Mouse (Mus musculus): ENCODE measurements around the gene Sap30bp. TPM values are rescaled to one million over a fixed set of nuclear protein-coding genes. Genes with fewer than 3 reads are reported as not detected.

Sap30bp gene
- polyA plus RNA-seq, 1 experiment from 2014 or later = 29.2 TPM

GRCm38 (mm10) chr11:115904231-115904955 lies 28.7 kb upstream of the Sap30bp start:
- H3K4me2 ChIP-seq (ENCODE audit: low read depth, low read length) = no peak overlapping the region
- no peak overlapping the region for H3K4me3 ChIP-seq (ENCODE audit: low read length)
- no peaks in the 10 kb centered on the region for H3K27me3 ChIP-seq (replicated peaks; ENCODE audit: control insufficient read depth, insufficient read depth, low read length)
- H3K36me3 ChIP-seq (ENCODE audit: control insufficient read depth, insufficient read depth, low read length) = no peaks in the 10 kb centered on the region
- WGBS = 51% methylated on average over 8 of the region's 8 CpGs
- 0 out of 2 replicates have a peak overlapping the region, but pooled peaks have one; percentile 24 for H3K9ac ChIP-seq (ENCODE audit: low read depth, low read length)
- peak overlapping the region; percentile 38 for H3K27ac ChIP-seq (ENCODE audit: low read length)
- ATAC-seq = peak; percentile 9; the same call in 1 of the 2 replicates
- peaks cover 41% of the 10 kb centered on the region for H3K4me1 ChIP-seq (ENCODE audit: control insufficient read depth, insufficient read depth, low read length)
- no peaks in the 10 kb centered on the region for H3K9me3 ChIP-seq (ENCODE audit: control insufficient read depth, low read length)

GRCm38 (mm10) chr11:115904956-115905790 lies 27.9 kb upstream of the Sap30bp start:
- Histone ChIP-seq H3K9me3 (ENCODE audit: control insufficient read depth, low read length) (no peaks in the 10 kb centered on the region), H3K27me3 (replicated peaks; ENCODE audit: control insufficient read depth, insufficient read depth, low read length) (no peaks in the 10 kb centered on the region), H3K4me3 (ENCODE audit: low read length) (no peak overlapping the region), H3K4me1 (ENCODE audit: control insufficient read depth, insufficient read depth, low read length) (peaks cover 34% of the 10 kb centered on the region), H3K4me2 (ENCODE audit: low read depth, low read length) (no peak overlapping the region), H3K27ac (ENCODE audit: low read length) (peak overlapping the region; percentile 38), H3K9ac (ENCODE audit: low read depth, low read length) (peak overlapping the region; percentile 37; the same call in 1 of the 2 replicates), H3K36me3 (ENCODE audit: control insufficient read depth, insufficient read depth, low read length) (no peaks in the 10 kb centered on the region)
- ATAC-seq = peak; percentile 62
- 53% methylated on average over 16 of the region's 16 CpGs for WGBS

- H3K27ac ChIP-seq (ENCODE audit: low read length) = no peak overlapping the region; the same call in 1 of the 2 replicates
- H3K9ac ChIP-seq (ENCODE audit: low read depth, low read length) = peak overlapping the region; percentile 37; the same call in 1 of the 2 replicates
These were observed 27.0 kb upstream of the Sap30bp start for GRCm38 (mm10) chr11:115906116-115906515.

GRCm38 (mm10) chr11:115906521-115906920 lies 26.6 kb upstream of the Sap30bp start:
- no peaks in the 10 kb centered on the region for H3K27me3 ChIP-seq (replicated peaks; ENCODE audit: control insufficient read depth, insufficient read depth, low read length)
- WGBS = 91% methylated on average over 5 of the region's 5 CpGs
- H3K27ac ChIP-seq (ENCODE audit: low read length) = no peak overlapping the region
- H3K4me2 ChIP-seq (ENCODE audit: low read depth, low read length) = no peak overlapping the region
- ATAC-seq = no peak
- no peaks in the 10 kb centered on the region for H3K36me3 ChIP-seq (ENCODE audit: control insufficient read depth, insufficient read depth, low read length)
- H3K4me1 ChIP-seq (ENCODE audit: control insufficient read depth, insufficient read depth, low read length) = peaks cover 29% of the 10 kb centered on the region
- H3K9me3 ChIP-seq (ENCODE audit: control insufficient read depth, low read length) = no peaks in the 10 kb centered on the region
- no peak overlapping the region for H3K4me3 ChIP-seq (ENCODE audit: low read length)
- H3K9ac ChIP-seq (ENCODE audit: low read depth, low read length) = no peak overlapping the region

More at GRCm38 (mm10) chr11:115906116-115906515, 27.0 kb upstream of the Sap30bp start:
- Histone ChIP-seq H3K4me1 (ENCODE audit: control insufficient read depth, insufficient read depth, low read length) (peaks cover 29% of the 10 kb centered on the region), H3K36me3 (ENCODE audit: control insufficient read depth, insufficient read depth, low read length) (no peaks in the 10 kb centered on the region), H3K4me2 (ENCODE audit: low read depth, low read length) (no peak overlapping the region), H3K4me3 (ENCODE audit: low read length) (no peak overlapping the region), H3K27me3 (replicated peaks; ENCODE audit: control insufficient read depth, insufficient read depth, low read length) (no peaks in the 10 kb centered on the region), H3K9me3 (ENCODE audit: control insufficient read depth, low read length) (no peaks in the 10 kb centered on the region)
- no peak for ATAC-seq
- 74% methylated on average over 3 of the region's 3 CpGs for WGBS

- H3K9me3 ChIP-seq (ENCODE audit: control insufficient read depth, low read length) = no peaks in the 10 kb centered on the region
- ATAC-seq = peak; percentile 82
- 67% methylated on average over 5 of the region's 5 CpGs for WGBS
- no peaks in the 10 kb centered on the region for H3K36me3 ChIP-seq (ENCODE audit: control insufficient read depth, insufficient read depth, low read length)
- no peaks in the 10 kb centered on the region for H3K27me3 ChIP-seq (replicated peaks; ENCODE audit: control insufficient read depth, insufficient read depth, low read length)
- no peak overlapping the region for H3K4me3 ChIP-seq (ENCODE audit: low read length)
- H3K9ac ChIP-seq (ENCODE audit: low read depth, low read length) = peak overlapping the region; percentile 59; the same call in 1 of the 2 replicates
- H3K27ac ChIP-seq (ENCODE audit: low read length) = peak overlapping the region; percentile 97
- peak overlapping the region; percentile 30 for H3K4me2 ChIP-seq (ENCODE audit: low read depth, low read length)
- no peaks in the 10 kb centered on the region; the same call in 1 of the 2 replicates for H3K4me1 ChIP-seq (ENCODE audit: control insufficient read depth, insufficient read depth, low read length)
These were observed 21.9 kb upstream of the Sap30bp start for GRCm38 (mm10) chr11:115911134-115911561.

GRCm38 (mm10) chr11:115911632-115912376 lies 21.3 kb upstream of the Sap30bp start, which contains the start of gene Smim6:
Gene Smim6 (plus strand): TSS chr11:115912017.
- H3K36me3 ChIP-seq (ENCODE audit: control insufficient read depth, insufficient read depth, low read length) = no peaks in the 10 kb centered on the region
- H3K9me3 ChIP-seq (ENCODE audit: control insufficient read depth, low read length) = no peaks in the 10 kb centered on the region
- H3K9ac ChIP-seq (ENCODE audit: low read depth, low read length) = peak within 1 kb of the TSS; percentile 59
- no peaks in the 10 kb centered on the region for H3K27me3 ChIP-seq (replicated peaks; ENCODE audit: control insufficient read depth, insufficient read depth, low read length)
- H3K4me1 ChIP-seq (ENCODE audit: control insufficient read depth, insufficient read depth, low read length) = no peaks in the 10 kb centered on the region; the same call in 1 of the 2 replicates
- peak within 1 kb of the TSS; percentile 29 for H3K4me3 ChIP-seq (ENCODE audit: low read length)
- H3K27ac ChIP-seq (ENCODE audit: low read length) = peak within 1 kb of the TSS; percentile 97
- peak; percentile 95 for ATAC-seq
- WGBS = 61% methylated on average over 11 of the region's 11 CpGs
- H3K4me2 ChIP-seq (ENCODE audit: low read depth, low read length) = peak within 1 kb of the TSS; percentile 42

- H3K4me1 ChIP-seq (ENCODE audit: control insufficient read depth, insufficient read depth, low read length) = no peaks in the 10 kb centered on the region
- no peak overlapping the region for H3K4me2 ChIP-seq (ENCODE audit: low read depth, low read length)
- H3K27ac ChIP-seq (ENCODE audit: low read length) = no peak overlapping the region
- H3K36me3 ChIP-seq (ENCODE audit: control insufficient read depth, insufficient read depth, low read length) = no peaks in the 10 kb centered on the region
- ATAC-seq = no peak
- 88% methylated on average over 4 of the region's 4 CpGs for WGBS
- H3K9me3 ChIP-seq (ENCODE audit: control insufficient read depth, low read length) = no peaks in the 10 kb centered on the region
- H3K4me3 ChIP-seq (ENCODE audit: low read length) = no peak overlapping the region
- H3K27me3 ChIP-seq (replicated peaks; ENCODE audit: control insufficient read depth, insufficient read depth, low read length) = no peaks in the 10 kb centered on the region
- H3K9ac ChIP-seq (ENCODE audit: low read depth, low read length) = no peak overlapping the region
These were observed 16.5 kb upstream of the Sap30bp start for GRCm38 (mm10) chr11:115916579-115916978.

GRCm38 (mm10) chr11:115918637-115919036 lies 14.4 kb upstream of the Sap30bp start:
- Histone ChIP-seq H3K9ac (ENCODE audit: low read depth, low read length) (no peak overlapping the region), H3K36me3 (ENCODE audit: control insufficient read depth, insufficient read depth, low read length) (0 out of 2 replicates have a peak, but pooled peaks cover 3% of the 10 kb centered on the region), H3K27ac (ENCODE audit: low read length) (no peak overlapping the region), H3K9me3 (ENCODE audit: control insufficient read depth, low read length) (no peaks in the 10 kb centered on the region), H3K4me3 (ENCODE audit: low read length) (no peak overlapping the region), H3K27me3 (replicated peaks; ENCODE audit: control insufficient read depth, insufficient read depth, low read length) (no peaks in the 10 kb centered on the region), H3K4me2 (ENCODE audit: low read depth, low read length) (no peak overlapping the region), H3K4me1 (ENCODE audit: control insufficient read depth, insufficient read depth, low read length) (no peaks in the 10 kb centered on the region)
- ATAC-seq = no peak
- WGBS = 83% methylated on average over 5 of the region's 5 CpGs

Measured in intestine, embryonic 16.5 days (tissue).